Mouse (Mus musculus): ENCODE measurements around the gene Mybbp1a.

Mybbp1a gene

DNA sequence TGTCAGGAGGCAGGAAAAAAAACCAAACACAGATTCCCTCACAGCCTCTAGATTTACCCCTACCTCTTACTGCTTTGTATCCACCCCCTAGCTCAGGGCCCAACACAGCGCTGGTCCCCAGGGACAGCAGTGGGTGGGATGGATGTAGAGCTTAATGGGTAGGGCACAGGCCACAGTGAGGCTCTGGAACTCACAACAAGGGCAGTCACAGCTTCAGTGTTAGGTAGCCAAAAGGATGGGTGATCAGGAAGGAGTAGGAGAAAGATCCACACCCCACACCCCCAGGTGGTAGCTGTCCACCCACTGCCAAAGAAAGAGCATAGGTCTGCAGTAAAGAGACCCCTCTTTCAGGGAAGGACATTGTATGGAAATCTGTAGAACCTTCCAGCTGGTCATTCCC lies 36.5 kb downstream of the Mybbp1a start:
- no peak for DNase-seq (ENCODE audit: low spot score in 2 of 2)

- DNase-seq (ENCODE audit: low spot score in 2 of 2) = no peak
Observed at GRCm38 (mm10) chr11:72478228-72478627, 37.1 kb downstream of the Mybbp1a start.

- no peak for DNase-seq (ENCODE audit: low spot score in 2 of 2)
Observed at GRCm38 (mm10) chr11:72479499-72479898, 38.3 kb downstream of the Mybbp1a start.

DNA sequence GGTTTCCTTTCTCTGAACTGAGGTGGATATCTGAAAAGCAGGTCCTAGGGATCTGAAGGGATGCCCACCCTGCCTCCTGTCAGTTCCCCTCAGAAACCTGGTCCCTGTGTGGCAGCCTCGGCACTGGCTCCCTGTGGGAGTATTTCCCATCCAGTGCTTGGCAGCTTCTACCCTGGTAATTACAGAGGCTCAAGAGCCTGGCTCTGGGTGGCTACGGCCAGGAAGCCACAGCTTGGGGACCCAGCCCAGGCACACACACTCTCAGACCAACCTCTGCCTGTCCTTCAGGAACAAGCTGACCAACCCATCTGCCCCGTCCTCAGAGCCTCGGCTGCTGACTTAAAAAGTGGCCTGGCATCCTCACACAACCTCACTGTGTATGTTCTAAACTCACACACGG lies 40.2 kb downstream of the Mybbp1a start:
- DNase-seq (ENCODE audit: low spot score in 2 of 2) = no peak

DNA sequence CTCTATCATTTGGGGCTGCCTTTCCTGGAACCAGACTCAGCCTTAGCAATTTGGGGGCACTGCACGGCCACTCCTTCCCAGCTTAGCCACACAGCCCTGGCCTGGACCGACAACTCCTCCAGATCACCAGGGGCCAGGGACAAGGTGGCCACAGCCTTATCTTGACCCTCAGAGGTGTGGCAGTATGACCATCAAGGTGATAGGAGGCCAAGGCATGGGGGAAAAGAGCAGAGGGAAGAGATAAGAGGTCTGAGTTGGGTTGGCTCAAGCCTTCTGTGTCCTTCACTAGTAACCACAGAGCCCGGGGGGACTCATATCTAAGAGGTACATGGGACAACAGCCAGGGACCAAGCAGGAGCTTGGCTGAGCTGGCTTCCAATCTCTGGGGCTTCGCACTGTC lies 40.8 kb downstream of the Mybbp1a start:
- DNase-seq (ENCODE audit: low spot score in 2 of 2) = no peak

GRCm38 (mm10) chr11:72484549-72484948 lies 43.4 kb downstream of the Mybbp1a start:
- no peak for DNase-seq (ENCODE audit: low spot score in 2 of 2)

DNA sequence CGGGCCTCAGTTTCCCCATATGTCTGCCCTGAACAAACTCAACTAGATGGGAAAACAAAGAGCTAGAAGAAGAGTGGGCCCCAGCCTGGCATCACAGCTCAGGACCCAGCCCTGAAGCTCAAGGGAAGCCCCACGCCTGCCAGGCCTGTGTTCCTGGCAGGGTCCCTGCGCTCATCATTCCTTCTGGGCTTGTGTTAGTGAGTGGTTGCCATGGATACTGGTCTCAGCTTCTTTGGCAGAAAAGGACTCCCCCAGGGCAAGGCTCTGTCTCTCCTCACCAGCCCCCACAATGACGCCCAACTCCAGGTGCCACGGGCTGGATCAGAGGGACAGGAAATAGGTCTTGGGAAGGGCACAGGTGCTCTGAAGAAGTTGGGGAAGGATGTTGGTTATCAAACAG lies 44.0 kb downstream of the Mybbp1a start:
- DNase-seq (ENCODE audit: low spot score in 2 of 2) = peak in 1 of 2 experiments; percentile 40

DNA sequence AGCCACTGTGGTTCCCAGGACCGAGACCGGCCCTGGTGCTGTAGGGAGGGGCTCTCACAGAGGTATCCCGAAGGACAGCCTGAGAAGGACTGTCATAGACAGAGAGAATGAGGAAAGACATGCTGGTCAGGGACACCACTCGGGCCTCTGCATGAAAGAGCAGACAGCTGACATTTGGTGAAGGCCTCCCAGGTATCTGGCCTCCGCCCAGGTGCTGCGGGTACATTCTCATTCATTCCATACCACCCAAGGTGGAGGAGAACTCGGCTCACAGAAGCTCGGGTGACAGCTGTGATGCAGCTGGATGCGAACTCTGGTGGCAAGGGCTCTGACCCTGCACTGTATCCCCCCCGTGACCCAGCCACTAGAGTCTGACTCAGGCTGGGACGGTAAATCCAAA lies 44.8 kb downstream of the Mybbp1a start:
- no peak for DNase-seq (ENCODE audit: low spot score in 2 of 2)

DNA sequence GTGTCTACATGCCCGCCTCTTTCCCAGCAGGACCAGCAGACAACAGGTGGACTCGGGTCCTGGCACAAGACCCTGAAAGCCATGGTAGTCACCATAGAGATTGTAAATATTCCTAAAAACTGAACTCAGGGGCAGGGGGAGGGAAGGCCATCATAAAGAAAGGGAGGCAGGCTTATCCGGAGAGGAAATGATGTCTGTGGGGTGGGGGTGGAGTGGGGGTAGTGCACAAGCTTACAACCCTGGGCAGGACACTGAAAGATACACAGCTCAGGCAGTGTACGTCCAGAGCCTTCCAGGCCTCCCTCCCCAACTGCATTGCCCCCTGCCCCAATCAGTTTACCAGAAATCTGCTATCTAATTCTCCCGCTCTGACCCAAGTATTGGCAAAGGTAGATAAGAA lies 46.0 kb downstream of the Mybbp1a start:
- DNase-seq (ENCODE audit: low spot score in 2 of 2) = no peak

DNA sequence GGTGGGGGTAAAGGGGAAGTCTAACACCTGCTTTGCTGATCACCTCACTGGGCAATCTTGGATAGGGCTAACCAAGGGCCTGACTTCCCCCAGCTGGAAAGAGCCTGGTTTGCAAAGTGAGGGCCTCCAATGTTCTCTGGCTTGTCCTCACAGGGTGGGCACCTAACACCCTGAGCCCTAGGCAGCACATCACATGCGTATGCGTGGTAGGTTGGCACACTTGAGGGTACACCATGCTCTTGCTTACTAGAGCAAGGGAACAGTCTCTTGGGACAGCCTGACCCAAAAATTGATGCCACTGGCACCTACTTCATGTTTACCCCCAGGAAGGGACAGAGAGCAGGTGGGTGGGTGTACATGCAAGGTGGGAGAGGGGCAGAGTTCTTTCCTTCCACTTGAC lies 46.6 kb downstream of the Mybbp1a start:
- no peak for DNase-seq (ENCODE audit: low spot score in 2 of 2)

GRCm38 (mm10) chr11:72488753-72489271 lies 47.7 kb downstream of the Mybbp1a start:
- peak; percentile 69 to 72 for DNase-seq (ENCODE audit: low spot score in 2 of 2)

GRCm38 (mm10) chr11:72489397-72489796 lies 48.2 kb downstream of the Mybbp1a start:
- peak in 1 of 2 experiments; percentile 26 for DNase-seq (ENCODE audit: low spot score in 2 of 2)

DNA sequence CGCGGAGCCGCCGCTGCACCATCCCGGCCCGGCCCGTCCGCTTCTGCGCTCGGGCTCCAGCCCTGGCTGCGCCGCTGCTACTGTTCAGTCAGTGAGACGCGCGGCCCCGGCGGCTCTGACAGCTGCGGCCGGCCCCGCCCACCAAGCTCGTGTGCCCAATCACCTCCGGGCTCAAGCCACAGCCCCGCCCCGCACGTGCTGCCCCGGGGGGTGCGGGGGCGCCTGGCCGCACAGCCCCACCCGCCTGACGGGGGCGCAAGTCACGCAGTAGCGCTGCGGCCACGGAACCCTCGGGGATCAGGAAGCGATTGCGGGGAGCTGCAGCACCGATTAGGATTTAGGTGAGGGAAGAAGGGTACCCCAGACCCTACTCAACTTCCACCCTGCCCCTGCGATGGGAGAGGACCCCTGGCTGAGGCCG lies 48.7 kb downstream of the Mybbp1a start, which contains the start of gene Spns2:
Gene Spns2, minus strand, starts transcription at position 24 of the 421 bp plus-strand sequence.
- DNase-seq (ENCODE audit: low spot score in 2 of 2) = peak; percentile 88 to 94

GRCm38 (mm10) chr11:72491130-72491960 lies 50.2 kb downstream of the Mybbp1a start:
- peak; percentile 71 to 81 for DNase-seq (ENCODE audit: low spot score in 2 of 2)

DNA sequence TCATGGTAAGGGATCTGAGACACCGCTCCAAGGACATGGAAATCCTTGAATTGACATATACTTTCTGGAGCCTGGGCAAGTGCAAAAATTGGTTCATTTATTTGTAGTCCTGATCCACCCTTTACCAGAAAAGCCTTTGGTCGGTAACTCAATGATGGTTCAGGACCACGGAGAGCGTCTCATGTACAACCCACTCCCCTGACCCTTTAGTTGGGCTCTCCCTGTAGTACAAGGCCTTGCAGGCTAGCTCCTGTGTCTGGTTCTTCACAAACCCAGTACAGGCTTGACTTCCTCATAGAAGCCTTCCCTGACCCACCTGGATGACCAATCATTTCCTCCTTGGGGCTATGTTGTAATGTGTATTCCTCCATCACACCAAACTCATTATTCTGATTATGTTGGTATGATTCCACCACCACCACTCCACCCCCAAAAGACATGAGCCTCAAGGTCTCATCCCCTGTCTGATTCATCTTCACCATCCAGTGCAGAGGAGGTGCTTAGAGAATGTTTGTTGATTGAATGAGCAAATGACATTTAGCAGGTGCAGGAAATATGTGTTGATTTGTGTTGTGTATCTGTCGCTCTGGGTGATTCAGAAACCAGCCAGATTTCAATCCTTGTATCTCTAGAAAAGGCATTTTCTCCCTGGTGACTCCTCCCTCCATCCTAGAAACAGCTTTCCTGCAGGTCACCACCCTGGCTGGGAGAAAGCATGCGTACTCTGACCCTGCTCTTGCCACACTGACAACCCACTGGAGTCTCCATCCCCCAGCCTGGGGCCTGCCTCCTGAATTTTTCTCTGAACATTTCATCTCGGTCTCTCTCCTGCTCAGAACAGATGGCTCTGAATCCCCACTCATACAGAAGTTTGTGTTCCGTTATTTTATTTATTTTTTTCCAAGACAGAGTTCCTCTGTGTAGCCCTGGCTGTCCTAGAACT lies 53.2 kb downstream of the Mybbp1a start:
- DNase-seq (ENCODE audit: low spot score in 2 of 2) = peak in 1 of 2 experiments; percentile 31

- DNase-seq (ENCODE audit: low spot score in 2 of 2) = no peak
Observed at GRCm38 (mm10) chr11:72496066-72496465, 54.9 kb downstream of the Mybbp1a start.

DNA sequence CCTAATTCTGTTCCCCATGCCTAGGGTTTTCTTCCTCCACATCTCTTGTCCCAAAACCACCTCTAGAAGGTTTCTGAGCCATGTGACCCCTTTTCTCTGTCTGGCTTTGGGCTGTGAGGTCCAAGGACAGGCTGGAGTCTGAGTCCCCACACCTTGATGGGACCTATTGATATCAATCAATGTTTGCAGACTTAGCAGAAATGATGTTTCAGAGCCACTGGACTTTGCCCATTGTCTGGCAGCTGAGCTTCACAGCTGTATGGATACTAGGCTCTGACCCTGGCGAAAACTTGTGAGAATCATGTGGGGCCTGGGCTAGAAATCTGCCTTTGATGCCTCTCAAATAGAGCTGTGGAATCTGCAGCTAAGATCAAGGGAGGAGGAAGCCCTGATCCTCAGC lies 55.6 kb downstream of the Mybbp1a start:
- no peak for DNase-seq (ENCODE audit: low spot score in 2 of 2)

DNA sequence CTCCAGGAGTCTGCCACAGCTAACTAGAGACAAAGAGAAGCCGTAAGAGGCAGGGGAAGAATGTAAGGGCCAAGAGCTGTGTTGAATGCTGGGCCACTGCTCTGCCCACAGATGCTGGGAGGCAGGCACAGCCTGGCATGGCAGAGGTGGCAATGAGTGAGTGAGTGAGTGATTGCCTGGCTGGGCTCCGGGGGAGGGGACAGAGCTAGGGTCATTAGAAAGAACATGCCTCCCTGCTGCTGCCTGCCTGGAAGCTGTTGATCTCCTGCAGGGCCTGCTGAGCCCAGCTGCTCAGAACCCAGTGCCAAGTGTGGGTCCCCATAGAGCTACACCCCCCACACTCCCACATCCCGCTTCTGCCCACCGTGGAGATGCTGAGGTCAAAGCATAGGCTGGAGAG lies 56.2 kb downstream of the Mybbp1a start:
- DNase-seq (ENCODE audit: low spot score in 2 of 2) = no peak

GRCm38 (mm10) chr11:72500139-72500538 lies 59.0 kb downstream of the Mybbp1a start:
- DNase-seq (ENCODE audit: low spot score in 2 of 2) = no peak
